Mouse (Mus musculus): ENCODE measurements around the gene Nobox.

The Nobox gene

DNA sequence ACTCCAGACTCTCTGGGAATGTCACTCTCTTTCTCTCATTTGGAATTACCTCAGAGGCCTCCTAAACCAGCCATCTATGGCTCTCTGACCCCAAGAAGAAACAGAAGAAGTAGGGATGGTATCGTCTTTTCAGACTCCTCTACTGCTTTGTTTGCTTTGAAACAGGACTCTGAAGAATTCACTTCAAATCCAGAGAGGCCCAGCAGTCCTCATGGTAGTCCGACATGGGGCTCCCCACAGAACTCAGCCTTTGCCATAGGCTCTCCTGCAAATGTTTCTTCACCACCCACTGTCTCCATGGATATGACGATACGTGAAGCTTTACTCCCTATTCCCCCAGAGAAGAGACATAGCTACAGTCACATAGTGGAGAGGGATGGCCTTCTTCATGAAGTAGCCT, 35.2 kb downstream of the Nobox start:
- no peak for DNase-seq (ENCODE audit: low read depth, low spot score)

DNA sequence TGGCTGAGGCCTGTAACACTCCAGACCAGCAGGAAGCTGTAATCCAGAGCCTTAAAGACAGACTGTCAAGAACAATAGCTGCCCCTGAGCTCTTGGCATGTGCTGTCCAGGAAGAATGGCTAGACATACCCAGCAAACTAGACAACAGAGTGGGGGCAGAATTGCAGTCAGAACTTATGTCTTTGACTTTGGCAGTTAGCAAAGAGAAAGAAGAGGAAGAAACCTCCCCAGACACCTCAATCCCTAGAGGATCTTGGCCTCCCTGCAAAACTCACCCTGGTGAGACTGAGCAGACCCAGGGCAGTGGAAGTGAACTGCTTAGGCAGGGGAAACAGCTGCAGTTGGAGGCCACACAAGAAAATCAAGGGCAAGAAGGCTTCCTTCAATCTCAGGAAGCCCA, 36.8 kb downstream of the Nobox start:
- no peak for DNase-seq (ENCODE audit: low read depth, low spot score)

- peak; percentile 35 for DNase-seq (ENCODE audit: low read depth, low spot score)
Measured at GRCm38 (mm10) chr6:43266356-43266755, 43.0 kb downstream of the Nobox start.

- peak; percentile 49 for DNase-seq (ENCODE audit: low read depth, low spot score)
Measured at GRCm38 (mm10) chr6:43265363-43266041, 43.9 kb downstream of the Nobox start, which contains the start of gene Arhgef5. Gene Arhgef5, plus strand, starts transcription at chr6:43265582.

DNA sequence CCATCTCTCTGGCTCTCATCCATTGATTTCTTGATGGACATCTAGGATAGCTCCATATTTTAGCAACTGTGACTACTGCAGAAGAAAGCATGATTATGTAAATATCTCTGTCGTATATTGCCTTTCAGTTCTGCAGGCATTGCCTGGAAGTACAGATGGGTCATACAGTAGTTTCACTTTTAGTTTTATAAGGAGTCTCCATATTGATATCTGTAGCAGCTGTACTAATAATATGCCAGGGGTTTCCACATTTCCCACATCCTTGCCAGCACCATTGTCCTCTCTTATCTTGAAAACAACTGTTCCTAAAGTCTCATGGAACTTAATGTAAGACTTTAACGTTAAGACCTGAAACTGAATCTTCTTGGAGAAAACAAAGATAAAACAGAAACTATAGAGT, 48.6 kb downstream of the Nobox start:
- DNase-seq (ENCODE audit: low read depth, low spot score), result no peak

DNA sequence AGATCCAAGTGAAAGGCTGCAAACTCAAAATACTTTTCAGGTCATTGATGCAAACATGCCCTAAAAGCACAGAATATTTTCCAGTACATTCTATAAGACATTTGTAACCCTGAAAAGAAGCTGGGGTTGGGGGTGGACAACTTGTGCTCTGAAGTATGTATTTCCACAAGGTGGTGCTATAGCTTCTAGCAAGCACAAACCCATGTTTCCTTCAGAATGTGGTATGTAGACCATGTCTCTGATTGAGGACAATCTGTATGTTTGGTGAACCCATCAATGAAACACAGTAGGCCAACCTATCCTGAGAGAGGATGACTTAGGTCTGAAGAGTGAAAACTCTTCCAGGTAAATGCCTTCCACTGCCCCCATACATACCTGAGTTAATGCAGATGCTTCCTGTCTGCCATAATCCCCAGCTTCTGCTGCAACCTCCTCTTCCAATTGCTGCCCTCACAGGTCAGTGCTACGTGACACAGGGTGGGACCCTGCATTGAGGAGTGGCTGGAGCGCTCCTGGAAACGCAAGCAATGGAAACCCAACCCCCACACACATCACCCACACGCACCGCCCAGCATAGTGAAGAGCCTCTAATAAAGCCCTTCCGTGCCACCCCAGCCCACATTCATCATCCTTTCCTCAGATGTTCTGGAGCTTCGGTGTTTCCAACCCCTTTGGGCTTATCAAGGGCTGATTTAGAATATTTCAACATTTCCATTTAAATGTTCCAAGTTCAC, 55.0 kb downstream of the Nobox start:
- peak; percentile 53 for DNase-seq (ENCODE audit: low read depth, low spot score)
